Mouse (Mus musculus) right cerebral cortex, postnatal 10 days (tissue): Measurements from ENCODE around the gene Camta1.

ENCODE experiments used
- DNase-seq, 2 experiments: peaks; one replicate each; pipeline ENCODE4 v3.0.0; 2021; ENCODE audit warnings: low spot score in 2 of 2

The Camta1 gene

GRCm38 (mm10) chr4:151861806-151862739 lies at the start of gene Camta1:
Gene Camta1 (minus strand): TSS chr4:151861876.
- DNase-seq = peak; percentile 100

GRCm38 (mm10) chr4:151908809-151909208 lies 47.1 kb upstream of the Camta1 start:
- DNase-seq = no peak

- no peak for DNase-seq
Observed at GRCm38 (mm10) chr4:151907577-151908343, 46.1 kb upstream of the Camta1 start.

GRCm38 (mm10) chr4:151905621-151906020 lies 43.9 kb upstream of the Camta1 start:
- no peak for DNase-seq

GRCm38 (mm10) chr4:151904098-151904497 lies 42.4 kb upstream of the Camta1 start:
- DNase-seq = no peak

GRCm38 (mm10) chr4:151902689-151903241 lies 41.1 kb upstream of the Camta1 start:
- DNase-seq = no peak

- DNase-seq = no peak
Observed at GRCm38 (mm10) chr4:151902046-151902688, 40.5 kb upstream of the Camta1 start.

- DNase-seq = no peak
Observed at GRCm38 (mm10) chr4:151901422-151901821, 39.7 kb upstream of the Camta1 start.

GRCm38 (mm10) chr4:151900735-151901134 lies 39.1 kb upstream of the Camta1 start:
- DNase-seq = no peak

GRCm38 (mm10) chr4:151899707-151900384 lies 38.2 kb upstream of the Camta1 start:
- no peak for DNase-seq

- DNase-seq = peak in 1 of 2 experiments; percentile 46
Observed at GRCm38 (mm10) chr4:151898600-151899245, 37.0 kb upstream of the Camta1 start.

GRCm38 (mm10) chr4:151897069-151897617 lies 35.5 kb upstream of the Camta1 start:
- DNase-seq = no peak

GRCm38 (mm10) chr4:151895624-151896023 lies 33.9 kb upstream of the Camta1 start:
- no peak for DNase-seq

GRCm38 (mm10) chr4:151894926-151895325 lies 33.2 kb upstream of the Camta1 start:
- no peak for DNase-seq

GRCm38 (mm10) chr4:151893241-151893640 lies 31.6 kb upstream of the Camta1 start:
- no peak for DNase-seq

GRCm38 (mm10) chr4:151881590-151881989 lies 19.9 kb upstream of the Camta1 start:
- no peak for DNase-seq

GRCm38 (mm10) chr4:151880044-151880690 lies 18.5 kb upstream of the Camta1 start:
- no peak for DNase-seq

- no peak for DNase-seq
Observed at GRCm38 (mm10) chr4:151876400-151876799, 14.7 kb upstream of the Camta1 start.

- no peak for DNase-seq
Observed at GRCm38 (mm10) chr4:151863511-151863910, 1.8 kb upstream of the Camta1 start.

GRCm38 (mm10) chr4:151861471-151861805 lies 238 bp downstream of the Camta1 start:
- no peak for DNase-seq
